Comparison of ENCODE assay signal across 8 mouse cellular contexts in the genomic region with DNA sequence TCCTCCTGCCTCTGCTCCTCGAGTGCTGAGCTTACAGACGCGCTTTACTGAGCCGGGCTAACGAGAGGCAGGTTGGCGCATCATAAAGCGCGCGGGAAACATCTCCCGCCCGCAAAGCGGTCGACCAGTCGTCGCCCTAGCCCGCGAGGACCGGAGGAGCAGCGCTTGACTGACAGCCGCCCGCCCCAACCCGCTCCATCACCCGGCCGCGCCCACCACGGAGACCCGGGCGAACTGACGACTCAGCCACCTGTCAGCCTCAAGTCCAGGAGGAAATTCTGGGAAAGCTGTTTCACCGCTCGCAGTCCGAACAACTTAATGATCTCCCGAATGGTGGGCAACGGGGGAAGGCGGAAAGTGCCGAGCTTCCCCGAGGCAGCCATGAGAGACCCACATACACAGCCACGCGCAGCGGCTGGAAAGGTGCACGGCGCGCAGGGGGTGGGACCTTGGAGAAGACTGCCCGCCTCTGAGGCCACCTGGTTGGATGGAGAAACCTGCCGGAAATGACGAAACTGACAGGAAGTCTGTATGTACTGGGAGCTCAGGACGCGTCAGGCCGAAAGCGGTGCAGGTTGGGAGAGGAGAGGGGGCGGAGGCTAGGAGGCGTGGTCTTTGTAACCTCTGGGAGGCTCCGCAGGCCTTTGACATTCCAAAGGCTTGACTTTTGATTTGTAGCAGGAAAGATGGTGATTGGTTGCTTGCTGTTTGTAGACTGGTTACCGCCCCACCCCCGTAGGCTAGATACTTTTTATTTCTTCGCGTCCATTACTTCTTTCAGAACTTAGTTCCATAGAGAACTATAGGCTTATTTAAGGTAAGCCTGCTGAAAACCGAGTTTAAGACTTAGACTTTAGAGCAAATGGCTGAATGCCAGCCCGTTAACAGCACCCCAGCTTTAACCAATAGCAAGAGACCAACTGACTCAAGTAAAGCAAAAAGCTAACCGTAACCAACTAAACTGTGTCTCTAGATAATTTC. TPM values are rescaled to one million over a fixed set of nuclear protein-coding genes. Genes with fewer than 3 reads are reported as not detected.
DNase-seq lines count a peak whose midpoint lies in the region; ATAC-seq and TF ChIP-seq lines count a peak whose summit lies in the region.

Gene Tfb1m (minus strand): TSS at position 451 of the 981 bp plus-strand sequence.

- DNase-seq in Patski (ENCODE audit: low read depth, low spot score), result peak; percentile 96
- DNase-seq in cerebellum, postnatal 14 days, result peak; percentile 97 to 99
- DNase-seq in frontal cortex, postnatal 14 days (ENCODE audit: low spot score in 2 of 2), result peak; percentile 96 to 97
- DNase-seq in layer of hippocampus, postnatal 25 days (ENCODE audit: extremely low spot score in 1 of 2, low spot score in 1 of 2), result peak; percentile 83 to 95
- DNase-seq in lung, postnatal 25 days (ENCODE audit: low spot score), result peak; percentile 99
- DNase-seq in retina, embryonic 14.5 days (ENCODE audit: low spot score), result peak; percentile 98
- DNase-seq in thymus, postnatal 4 days, result peak; percentile 96

- peak within 1 kb of the TSS; percentile 91 for H3K27ac ChIP-seq in hindbrain, embryonic 13.5 days

- H3K9ac ChIP-seq in hindbrain, embryonic 13.5 days, result peak within 1 kb of the TSS; percentile 74

- POLR2A ChIA-PET in Patski (lab: Charles Lee), result interaction anchor here (1.0 to 1.2 kb wide), 2 partner anchors 26 to 40 kb away, joined by 3 to 4 read pairs; partner anchors contain the start of gene Cldn20

- WGBS in hindbrain, embryonic 13.5 days, result under 1% methylated on average over 60 of the region's 60 CpGs

- H3K27me3 ChIP-seq in Patski, result no peaks in the 10 kb centered on the region
- H3K27me3 ChIP-seq in hindbrain, embryonic 13.5 days, result no peaks in the 10 kb centered on the region

- no peaks in the 10 kb centered on the region for H3K9me3 ChIP-seq in hindbrain, embryonic 13.5 days

- peaks cover 16% of the 10 kb centered on the region for H3K4me1 ChIP-seq in hindbrain, embryonic 13.5 days (replicated peaks)

- in situ Hi-C loops in Patski (cut with MboI; ENCODE audit: low pct_unique_long_range_greater_than_20kb), result loop anchor here (25.0 kb wide), 2 partner anchors 1480 to 1830 kb away; no protein-coding TSS in a partner anchor

- CTCF ChIA-PET in Patski (lab: Charles Lee), result interaction anchor here (1.0 to 1.3 kb wide), 2 partner anchors 11 to 18 kb away, joined by 4 read pairs; no protein-coding TSS in a partner anchor

- peak within 1 kb of the TSS; percentile 58 for H3K4me3 ChIP-seq in hindbrain, embryonic 13.5 days

- ATAC-seq in Patski, result peak; percentile 98
- peak; percentile 100 for ATAC-seq in hindbrain, embryonic 13.5 days (ENCODE audit: low FRiP score)

- H3K36me3 ChIP-seq in hindbrain, embryonic 13.5 days, result no peaks in the 10 kb centered on the region

- TF ChIP-seq CTCF in Patski (IDR thresholded peaks at IDR 0.05), result no peak

- H3K4me2 ChIP-seq in hindbrain, embryonic 13.5 days, result peak within 1 kb of the TSS; percentile 66

RNA-seq across cellular contexts. Expression of gene Tfb1m, which starts in this region (rescaled TPM):
- 12.8 TPM for polyA plus RNA-seq in Patski (2021)
- polyA plus RNA-seq in hindbrain, embryonic 13.5 days (2015; fragmentation: Nextera tagmentation; extraction: Ambion mirVana), result 14.0 and 14.5 TPM in 2 replicates
- 1 to 10 TPM; 4.6 to 5.5 TPM for total RNA-seq in layer of hippocampus, postnatal 25 days (2021)

Comparison
In these comparisons a context has a peak if more than half of its experiments do, and no peak if none do; other contexts are left out.
1. Peak in every context shown above with its lines: DNase-seq, ATAC-seq, H3K4me3 ChIP-seq and H3K27ac ChIP-seq.